ENCODE assay signal across 21 mouse cellular contexts in genomic region chr14:76260628-76261293, GRCm38 (mm10).
DNase-seq lines count a peak whose midpoint lies in the region; ATAC-seq and TF ChIP-seq lines count a peak whose summit lies in the region.
"Had no signal": no experiment of that assay in that cellular context is flagged by ENCODE, and none has a peak within 500 bp of the region (broad histone marks: within the 10 kb centered on the region; RNA-seq: fewer than 3 reads in every experiment).

No protein-coding gene starts in this region.

- TF ChIP-seq CTCF in cortical plate, adult 2 months (IDR thresholded peaks at IDR 0.05; ENCODE audit: extremely low read depth, insufficient read depth, low read length): no peak
- no peak for TF ChIP-seq CTCF in thymus, adult 2 months (IDR thresholded peaks at IDR 0.05; ENCODE audit: borderline replicate concordance, control insufficient read depth, extremely low read depth, insufficient read depth, low read length, poor library complexity)

- H3K27me3 ChIP-seq in forebrain, embryonic 12.5 days: 0 out of 2 replicates have a peak, but pooled peaks cover 5% of the 10 kb centered on the region
- H3K27me3 ChIP-seq in forebrain, embryonic 16.5 days (replicated peaks; ENCODE audit: control insufficient read depth, insufficient read depth, low read length): no peaks in the 10 kb centered on the region
- no peaks in the 10 kb centered on the region for H3K27me3 ChIP-seq in thymus, adult 2 months (ENCODE audit: control insufficient read depth, insufficient read depth, low read length)
- H3K27me3 ChIP-seq: CH12.LX; heart, embryonic 15.5 days; intestine, embryonic 15.5 days; Patski had no signal

- H3K4me1 ChIP-seq in cortical plate, adult 2 months (ENCODE audit: control insufficient read depth, insufficient read depth, low read length): no peaks in the 10 kb centered on the region
- peaks cover 44% of the 10 kb centered on the region for H3K4me1 ChIP-seq in forebrain, embryonic 12.5 days
- H3K4me1 ChIP-seq in forebrain, embryonic 16.5 days (replicated peaks; ENCODE audit: control insufficient read depth, insufficient read depth, low read length): peaks cover 13% of the 10 kb centered on the region
- H3K4me1 ChIP-seq in thymus, adult 2 months (replicated peaks; ENCODE audit: control insufficient read depth, insufficient read depth, low read length): no peaks in the 10 kb centered on the region
- H3K4me1 ChIP-seq: intestine, embryonic 15.5 days had no signal

- H3K4me3 ChIP-seq in cortical plate, adult 2 months (ENCODE audit: insufficient read depth, low read length): no peak overlapping the region
- H3K4me3 ChIP-seq in forebrain, embryonic 12.5 days (replicated peaks): no peak overlapping the region
- no peak overlapping the region for H3K4me3 ChIP-seq in forebrain, embryonic 16.5 days (replicated peaks; ENCODE audit: low read length)
- no peak overlapping the region for H3K4me3 ChIP-seq in thymus, adult 2 months (ENCODE audit: control insufficient read depth, insufficient read depth, low read length)
- H3K4me3 ChIP-seq: heart, adult 2 months; heart, embryonic 15.5 days; intestine, embryonic 15.5 days had no signal

- peak; percentile 5 for DNase-seq in layer of hippocampus, adult 9-11 months
- DNase-seq in layer of hippocampus, adult 9-10 months (ENCODE audit: low spot score): no peak
- no peak for DNase-seq in heart, adult 11 months
- DNase-seq in thymus, adult 2 months: no peak
- DNase-seq: cerebellum, adult 18-20 months; cerebellum, adult 9-11 months; cerebellum, postnatal 36 days; gastrocnemius, postnatal 10 days; heart, adult 2 months; heart, postnatal 14 days; kidney, adult 18-20 months had no signal

- H3K9ac ChIP-seq in forebrain, embryonic 12.5 days: no peak overlapping the region
- no peak overlapping the region for H3K9ac ChIP-seq in forebrain, embryonic 16.5 days (replicated peaks; ENCODE audit: low read depth, low read length)
- H3K9ac ChIP-seq: heart, embryonic 15.5 days; hindbrain, embryonic 14.5 days; intestine, embryonic 15.5 days had no signal

- peak overlapping the region; percentile 8; the same call in 1 of the 2 replicates for H3K27ac ChIP-seq in cortical plate, adult 2 months (ENCODE audit: insufficient read depth, low read length)
- peak overlapping the region; percentile 76 for H3K27ac ChIP-seq in forebrain, embryonic 12.5 days
- H3K27ac ChIP-seq in forebrain, embryonic 16.5 days (ENCODE audit: low read length): peak overlapping the region; percentile 48
- H3K27ac ChIP-seq in thymus, adult 2 months (ENCODE audit: control insufficient read depth, insufficient read depth, low read length): no peak overlapping the region
- H3K27ac ChIP-seq: heart, adult 2 months; heart, embryonic 15.5 days; hindbrain, embryonic 14.5 days; intestine, embryonic 15.5 days had no signal

- no peaks in the 10 kb centered on the region for H3K9me3 ChIP-seq in forebrain, embryonic 12.5 days
- H3K9me3 ChIP-seq in forebrain, embryonic 16.5 days (ENCODE audit: control insufficient read depth, low read length): no peaks in the 10 kb centered on the region
- H3K9me3 ChIP-seq: heart, embryonic 15.5 days; intestine, embryonic 15.5 days had no signal

- ATAC-seq in forebrain, embryonic 12.5 days (ENCODE audit: low FRiP score): peak; percentile 52; the same call in 1 of the 2 replicates
- ATAC-seq in forebrain, embryonic 16.5 days: peak; percentile 74
- ATAC-seq: activated CD4-positive, CD25-positive, alpha-beta regulatory T cell, adult 4 months; intestine, embryonic 15.5 days; Patski had no signal

- no peak for TF ChIP-seq POLR2A in cortical plate, adult 2 months (IDR thresholded peaks at IDR 0.05; ENCODE audit: extremely low read depth, insufficient read depth, low read length)
- TF ChIP-seq POLR2A in thymus, adult 2 months (IDR thresholded peaks at IDR 0.05; ENCODE audit: control insufficient read depth, extremely low read depth, insufficient read depth, low read length, poor library complexity): no peak

- 31% methylated on average over 5 of the region's 5 CpGs for WGBS in forebrain, embryonic 12.5 days
- 21% methylated on average over 5 of the region's 5 CpGs for WGBS in forebrain, embryonic 16.5 days
- 91% methylated on average over 5 of the region's 5 CpGs for WGBS in thymus, adult 2 months

- no peak overlapping the region for H3K4me2 ChIP-seq in forebrain, embryonic 12.5 days
- H3K4me2 ChIP-seq in forebrain, embryonic 16.5 days (ENCODE audit: low read length): 0 out of 2 replicates have a peak overlapping the region, but pooled peaks have one; percentile 20
- H3K4me2 ChIP-seq: heart, embryonic 11.5 days; heart, embryonic 15.5 days; hindbrain, embryonic 14.5 days; intestine, embryonic 15.5 days had no signal

- H3K36me3 ChIP-seq in forebrain, embryonic 12.5 days (replicated peaks): no peaks in the 10 kb centered on the region
- no peaks in the 10 kb centered on the region for H3K36me3 ChIP-seq in forebrain, embryonic 16.5 days (ENCODE audit: control insufficient read depth, insufficient read depth)
- H3K36me3 ChIP-seq in thymus, adult 2 months (ENCODE audit: control insufficient read depth, insufficient read depth, low read length): no peaks in the 10 kb centered on the region
- H3K36me3 ChIP-seq: heart, embryonic 15.5 days; intestine, embryonic 15.5 days had no signal
